Mouse (Mus musculus): ENCODE measurements around the gene Gm7075.
"Not testable (repeated sequence)": the region's sequence is repeated elsewhere in the genome, so short reads cannot be mapped to it uniquely, and the experiment has no call there.

Gene Gm7075

DNA sequence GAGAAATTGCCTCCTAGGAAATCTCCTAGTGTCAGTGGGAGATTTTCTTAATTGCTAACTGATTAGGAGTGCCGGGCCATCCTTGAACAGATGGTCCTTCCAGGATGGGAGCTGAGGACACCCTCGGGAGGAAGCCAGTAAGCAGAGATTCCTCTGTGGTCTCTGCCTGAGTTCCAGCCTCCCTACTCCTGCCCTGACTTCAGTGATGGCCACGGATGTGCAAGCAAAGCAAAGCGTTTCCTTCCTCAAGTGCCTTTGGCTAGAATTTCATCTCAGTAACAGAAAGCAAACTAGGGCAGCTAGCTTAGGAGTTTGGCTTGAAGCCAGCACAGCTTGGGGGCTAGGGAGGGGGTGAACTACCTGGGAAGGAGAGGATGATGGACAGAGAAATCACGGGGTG, 4.5 kb downstream of the Gm7075 start:
- no peak for DNase-seq (ENCODE audit: low spot score in 2 of 2)

DNA sequence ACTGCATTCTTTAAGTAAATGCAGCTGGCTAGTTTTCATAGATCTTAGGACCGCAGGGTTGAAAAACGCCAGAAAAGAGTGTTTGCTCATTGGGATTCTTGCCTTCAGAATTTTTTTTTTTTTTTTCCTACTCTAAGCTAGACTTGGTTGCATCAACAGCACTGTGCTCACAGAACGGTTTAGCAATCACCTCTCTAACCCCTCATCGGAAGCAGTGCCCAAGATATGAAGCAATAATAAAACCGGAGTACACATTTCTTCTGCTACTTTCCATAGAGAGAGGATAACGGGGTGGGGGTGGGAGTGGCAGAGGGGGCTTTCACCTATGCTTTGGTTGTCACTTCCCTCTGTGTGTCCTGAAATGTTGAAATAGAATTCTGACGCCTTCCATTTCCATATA, 5.7 kb downstream of the Gm7075 start:
- DNase-seq (ENCODE audit: low spot score in 2 of 2) = no peak

DNA sequence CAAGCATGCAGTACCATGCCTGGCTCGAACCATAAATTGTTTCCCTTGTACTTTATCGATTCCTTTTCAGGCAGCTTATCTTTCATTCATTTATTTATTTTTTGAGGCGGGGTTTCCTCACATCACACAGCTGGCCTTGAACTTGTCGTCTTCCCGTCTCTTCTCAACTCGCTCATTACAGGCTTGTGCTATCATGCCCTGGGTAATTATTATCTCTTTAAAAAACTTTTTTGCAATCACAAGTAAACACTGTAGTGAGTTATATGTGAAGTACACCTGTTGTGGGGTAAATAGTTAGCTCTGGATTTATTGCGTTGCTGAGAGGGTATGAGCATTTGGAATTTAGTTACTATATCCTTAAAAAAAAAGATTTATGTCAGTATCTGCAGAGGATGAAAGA, 6.3 kb downstream of the Gm7075 start:
- no peak for DNase-seq (ENCODE audit: low spot score in 2 of 2)

DNA sequence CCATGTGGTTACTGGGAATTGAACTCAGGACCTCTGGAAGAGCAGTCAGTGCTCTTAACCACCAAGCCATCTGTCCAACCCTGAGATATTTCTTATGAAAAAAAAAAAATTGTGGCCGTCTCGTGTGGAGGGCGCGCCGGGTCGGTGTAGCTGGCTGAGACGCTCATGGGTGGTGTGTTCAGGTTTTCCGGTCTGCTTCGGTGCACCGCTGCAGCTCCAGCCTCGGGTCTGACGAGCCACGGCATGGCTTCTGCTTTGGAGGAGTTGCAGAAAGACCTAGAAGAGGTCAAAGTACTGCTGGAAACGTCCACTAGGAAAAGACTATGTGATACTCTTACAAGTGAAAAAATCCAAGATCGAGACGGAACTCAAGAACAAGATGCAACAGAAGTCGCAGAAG, 8.8 kb downstream of the Gm7075 start:
- no peak for DNase-seq (ENCODE audit: low spot score in 2 of 2)

DNA sequence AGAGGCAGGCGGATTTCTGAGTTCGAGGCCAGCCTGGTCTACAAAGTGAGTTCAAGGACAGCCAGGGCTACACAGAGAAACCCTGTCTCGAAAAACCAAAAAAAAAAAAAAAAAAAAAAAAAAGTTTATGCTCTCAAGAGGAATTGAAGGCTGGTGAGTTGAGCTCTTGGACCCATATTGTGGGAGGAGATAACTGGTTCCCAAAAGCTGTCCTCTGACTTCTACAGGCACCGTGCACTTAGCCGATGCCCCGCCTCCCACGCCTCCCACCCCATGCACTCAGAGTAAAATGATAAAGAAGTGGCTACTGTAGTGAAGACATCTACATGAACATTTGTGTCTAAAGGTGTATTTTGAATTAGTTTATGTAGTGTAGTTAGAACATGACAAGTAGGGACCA, 9.9 kb downstream of the Gm7075 start:
- DNase-seq (ENCODE audit: low spot score in 2 of 2) = not testable (repeated sequence)

DNA sequence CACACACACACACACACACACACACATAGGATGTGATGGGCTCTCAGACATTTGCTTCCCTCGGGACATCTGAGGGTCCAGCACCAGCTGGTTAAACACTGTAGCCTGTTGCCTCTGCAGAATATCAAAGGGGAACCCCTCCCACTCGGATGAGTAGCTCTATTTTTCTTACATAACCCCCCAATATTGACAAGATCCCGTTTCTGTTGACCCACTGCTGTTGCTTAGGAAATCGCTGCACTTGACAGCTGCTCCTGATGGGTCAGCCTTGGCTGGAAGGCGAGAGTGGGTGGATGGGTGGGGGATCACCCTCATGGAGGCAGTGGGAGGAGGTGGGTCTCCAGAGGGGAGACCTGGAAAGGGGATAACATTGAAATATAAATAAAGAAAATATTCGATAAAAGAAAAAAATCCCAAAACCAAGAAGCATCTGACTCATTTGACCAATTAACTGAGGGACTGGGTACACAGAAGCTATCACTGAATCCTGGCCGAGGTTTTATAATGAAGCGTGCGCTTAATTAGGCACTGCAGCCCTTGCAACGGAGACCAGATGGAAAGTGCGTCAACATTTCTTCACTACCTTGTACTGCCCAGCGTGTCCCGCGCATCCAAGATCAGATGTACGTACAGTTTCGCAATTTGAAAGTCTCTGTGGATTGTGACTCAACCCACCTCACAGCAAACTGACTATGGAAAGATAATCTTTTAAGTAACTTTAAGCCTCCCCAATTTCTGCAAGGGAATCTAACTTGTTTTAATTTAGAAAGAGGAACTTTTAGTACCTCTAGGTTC, 11.2 kb downstream of the Gm7075 start:
- no peak for DNase-seq (ENCODE audit: low spot score in 2 of 2)

DNA sequence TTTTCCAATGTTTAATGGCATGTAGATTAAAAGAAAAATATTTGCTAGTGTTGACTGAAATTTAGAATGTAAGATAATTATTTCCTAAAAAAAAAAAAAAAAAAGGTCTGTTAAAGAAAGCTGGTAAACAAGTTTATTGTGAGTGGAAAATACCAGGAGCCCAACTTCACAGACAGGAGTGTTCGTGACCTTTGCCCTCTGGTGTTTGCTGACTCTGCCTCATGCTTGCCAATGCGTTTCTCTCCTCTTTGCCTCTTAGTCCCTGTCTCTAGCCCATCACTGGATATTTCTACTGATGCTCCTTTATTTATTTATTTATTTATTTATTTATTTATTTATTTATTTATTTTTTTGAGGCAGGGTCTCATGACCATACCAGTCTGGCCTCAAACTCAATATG, 18.0 kb downstream of the Gm7075 start:
- no peak for DNase-seq (ENCODE audit: low spot score in 2 of 2)

DNA sequence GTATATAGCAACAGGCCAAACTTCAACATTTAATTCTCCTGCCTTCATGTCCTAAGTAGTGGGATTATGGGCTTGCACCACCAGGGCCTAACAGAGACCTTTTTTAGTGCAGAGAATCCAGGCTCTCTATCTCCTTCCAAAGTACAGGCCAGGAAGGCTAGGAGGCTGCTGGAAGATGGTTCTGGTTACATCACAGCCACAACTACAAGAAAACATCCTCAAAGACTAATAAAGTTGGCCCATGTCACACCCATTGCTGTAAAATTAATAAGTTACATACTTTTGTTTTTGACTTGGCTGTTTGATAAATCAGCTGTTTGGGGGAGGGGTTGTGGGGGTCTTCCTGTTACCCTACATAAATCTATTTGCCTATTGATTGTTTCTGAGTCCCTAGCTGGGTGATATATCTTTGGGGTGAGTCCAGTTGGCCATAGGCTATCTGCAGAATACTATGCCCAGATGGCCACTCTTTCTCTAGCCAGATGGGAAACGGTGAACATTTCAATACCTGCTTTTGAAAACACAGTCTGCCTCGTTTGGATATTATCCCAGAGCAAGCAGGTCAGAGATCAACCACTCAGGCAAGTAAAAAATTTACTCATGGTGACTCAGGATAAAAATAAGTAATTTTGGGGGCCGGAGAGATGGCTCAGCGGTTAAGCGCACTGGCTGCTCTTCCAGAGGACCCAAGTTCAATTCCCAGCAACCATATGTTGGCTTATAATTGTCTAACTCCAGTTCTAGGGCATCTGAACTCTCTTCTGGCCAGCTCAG, 18.7 kb downstream of the Gm7075 start:
- DNase-seq (ENCODE audit: low spot score in 2 of 2) = no peak

DNA sequence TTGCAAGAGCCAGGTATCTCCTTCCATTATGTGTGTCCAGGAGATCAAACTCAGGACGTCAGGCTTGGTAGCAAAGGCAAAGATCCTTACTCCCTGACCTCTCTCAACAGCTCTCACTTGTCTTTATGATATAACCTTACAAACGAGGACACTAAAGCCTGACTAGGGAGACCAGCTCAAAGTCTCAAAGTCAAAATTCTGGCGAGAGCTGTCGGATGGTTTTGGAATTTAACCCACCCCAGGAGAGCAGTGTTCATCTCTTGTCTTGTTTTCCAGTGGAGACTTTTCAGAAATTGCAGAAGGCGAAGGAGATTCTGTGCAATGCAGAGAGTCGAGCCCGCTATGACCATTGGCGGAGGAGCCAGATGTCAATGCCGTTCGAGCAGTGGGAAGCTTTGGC, 24.6 kb downstream of the Gm7075 start:
- DNase-seq (ENCODE audit: low spot score in 2 of 2) = no peak

DNA sequence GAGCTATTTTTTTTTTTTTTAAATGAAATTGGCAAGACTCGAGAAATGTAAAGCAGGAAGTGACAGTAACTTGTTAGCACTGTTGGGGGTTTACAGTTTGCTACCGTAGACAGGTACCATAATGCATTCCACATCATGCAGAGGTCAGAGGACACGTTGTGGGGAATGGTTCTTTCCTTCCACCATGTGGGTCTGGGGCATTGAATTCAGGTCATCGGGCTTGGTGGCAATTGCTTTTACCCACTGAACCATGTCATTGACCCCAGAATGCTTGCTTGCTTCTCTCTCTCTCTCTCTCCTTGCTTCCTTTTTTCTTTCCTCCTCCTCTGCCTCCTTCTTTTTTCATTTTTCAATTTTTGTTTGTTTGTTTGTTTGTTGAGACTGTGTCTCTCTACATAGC, 32.6 kb downstream of the Gm7075 start:
- no peak for DNase-seq (ENCODE audit: low spot score in 2 of 2)

DNA sequence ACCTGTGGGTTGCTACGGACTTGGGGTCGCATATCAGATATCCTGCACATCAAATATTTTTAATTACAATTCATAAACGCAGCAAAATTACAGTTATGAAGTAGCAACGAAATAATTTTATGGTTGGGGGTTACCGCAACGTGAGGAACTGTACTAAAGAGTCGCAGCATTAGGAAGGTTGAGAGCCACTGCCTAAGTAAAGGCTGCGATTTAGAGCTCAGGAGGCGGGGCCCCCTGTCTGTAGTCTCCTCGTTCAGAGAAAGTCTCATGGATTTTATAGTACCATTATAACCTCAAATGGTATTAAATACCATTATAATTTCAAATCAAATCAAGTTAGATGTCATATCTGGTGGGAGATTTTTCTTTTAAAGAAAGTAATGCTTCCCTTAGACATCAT, 34.6 kb downstream of the Gm7075 start:
- DNase-seq (ENCODE audit: low spot score in 2 of 2) = no peak

DNA sequence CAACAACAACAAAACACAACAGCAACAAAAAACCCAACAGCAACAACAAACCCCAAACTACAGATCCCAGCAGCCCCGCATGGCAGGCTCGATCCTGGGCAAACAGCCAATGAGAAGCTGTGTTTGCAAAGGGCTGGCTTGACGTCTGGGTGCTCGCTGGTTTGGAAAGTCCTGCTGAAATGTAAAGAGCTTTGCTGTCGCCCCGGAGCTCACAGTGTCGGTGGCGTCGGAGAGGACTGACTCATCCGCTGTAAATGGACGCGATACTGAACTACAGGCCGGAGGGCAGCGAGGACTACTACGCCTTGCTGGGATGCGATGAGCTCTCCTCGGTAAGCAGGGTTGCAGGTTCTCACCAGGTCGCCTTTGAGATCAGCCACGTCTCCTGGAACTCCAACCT, 35.1 kb downstream of the Gm7075 start:
- DNase-seq (ENCODE audit: low spot score in 2 of 2) = peak; percentile 61 to 84

DNA sequence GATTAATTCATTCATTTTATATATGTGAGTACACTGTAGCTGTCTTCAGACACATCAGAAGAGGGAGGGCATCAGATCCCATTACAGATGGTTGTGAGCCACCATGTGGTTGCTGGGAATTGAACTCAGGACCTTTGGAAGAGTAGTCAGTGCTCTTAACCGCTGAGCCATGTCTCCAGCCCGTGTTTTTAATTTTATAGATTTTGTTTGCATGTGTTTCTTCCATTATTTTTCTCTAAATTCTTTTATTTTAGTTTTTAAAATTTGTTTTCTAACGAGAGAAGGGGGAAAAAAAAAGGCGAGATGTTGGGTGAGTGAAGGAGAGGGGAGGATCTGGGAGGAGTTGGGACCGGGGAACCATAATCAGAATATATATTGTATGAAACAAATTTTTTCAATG, 35.7 kb downstream of the Gm7075 start:
- not testable (repeated sequence) for DNase-seq (ENCODE audit: low spot score in 2 of 2)

DNA sequence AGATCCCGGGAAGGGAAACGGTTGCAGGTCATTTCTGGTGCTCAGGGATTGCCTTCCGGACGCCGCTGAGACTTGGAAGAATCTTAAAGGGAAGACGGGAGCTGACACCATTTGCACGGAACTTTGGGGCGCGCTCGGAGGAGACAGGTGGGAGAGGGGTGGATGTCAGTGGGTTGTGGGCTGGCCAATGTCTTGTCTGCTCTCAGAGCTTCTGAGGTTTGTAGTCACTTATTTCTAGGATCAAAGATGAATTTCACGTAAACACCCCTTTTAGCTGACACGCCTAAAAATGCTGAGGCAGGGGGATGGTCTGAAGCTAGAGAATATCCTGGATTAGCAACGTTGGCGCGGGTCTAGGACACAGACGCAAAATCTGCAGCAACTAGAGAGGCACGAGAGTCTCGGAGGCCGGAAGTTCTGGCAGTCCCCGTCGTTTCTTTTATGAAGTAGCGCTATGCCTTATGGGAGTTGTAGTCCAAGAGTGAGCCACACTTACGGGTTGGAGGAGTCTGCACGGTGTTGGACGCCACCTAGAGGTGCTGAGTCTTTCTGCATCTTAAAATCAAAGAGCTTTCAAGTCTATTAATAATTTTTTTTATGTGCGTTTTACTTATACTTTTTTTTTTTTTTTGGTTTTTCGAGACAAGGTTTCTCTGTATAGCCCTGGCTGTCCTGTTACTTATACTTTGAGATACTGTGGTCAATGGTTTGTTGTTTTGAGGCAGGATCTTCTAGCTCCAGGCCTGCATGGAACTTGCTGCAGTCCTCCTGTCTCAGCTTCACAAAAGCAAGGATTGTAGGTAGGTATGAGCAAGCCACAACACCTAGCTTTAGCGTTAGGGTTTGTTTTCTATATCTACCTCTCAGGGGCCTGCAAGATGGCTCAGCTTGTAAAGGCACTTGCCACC, 39.0 kb downstream of the Gm7075 start, which contains the start of gene Dnajc12:
Gene Dnajc12, plus strand, starts transcription at position 72 of the 908 bp plus-strand sequence.
- DNase-seq (ENCODE audit: low spot score in 2 of 2) = peak; percentile 32 to 76

DNA sequence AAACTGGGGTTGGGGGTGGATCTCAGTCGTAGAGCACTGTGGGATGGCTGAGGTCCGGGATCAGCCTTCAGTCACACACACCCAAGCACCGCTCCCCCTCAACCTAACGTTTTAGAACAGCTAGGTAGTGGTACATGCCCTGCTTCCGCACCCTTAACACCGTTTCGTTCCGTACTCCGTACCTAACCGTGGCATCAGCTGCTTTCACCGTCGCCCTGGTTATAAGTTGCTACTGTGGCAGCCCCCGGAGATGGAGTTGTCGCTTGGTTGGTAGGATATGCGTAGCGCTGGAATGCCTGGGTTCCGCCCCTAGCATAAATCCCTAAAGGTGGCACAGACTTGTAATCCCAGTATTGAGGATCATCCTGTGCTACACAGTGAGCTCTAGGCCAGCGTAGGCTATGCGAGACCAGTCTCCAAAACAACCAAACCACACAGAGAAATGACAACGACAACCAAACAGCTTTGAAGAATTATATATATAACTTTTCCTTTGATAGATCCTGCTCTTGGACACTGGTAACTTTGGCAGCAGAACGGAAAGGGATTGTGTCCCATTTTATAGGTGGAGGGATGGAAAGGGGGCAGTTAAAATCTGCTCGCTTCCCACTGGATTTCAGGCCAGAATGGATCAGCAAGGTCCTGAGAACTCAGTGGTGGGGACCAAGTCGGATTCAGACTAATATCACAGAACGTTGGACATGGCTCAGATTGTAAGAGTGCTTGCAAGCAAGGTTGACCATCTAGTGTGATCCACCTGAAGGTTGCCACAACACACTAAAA, 39.9 kb downstream of the Gm7075 start, which contains the start of gene Sirt1:
Gene Sirt1, minus strand, starts transcription at position 207 of the 783 bp plus-strand sequence.
- DNase-seq (ENCODE audit: low spot score in 2 of 2) = no peak

DNA sequence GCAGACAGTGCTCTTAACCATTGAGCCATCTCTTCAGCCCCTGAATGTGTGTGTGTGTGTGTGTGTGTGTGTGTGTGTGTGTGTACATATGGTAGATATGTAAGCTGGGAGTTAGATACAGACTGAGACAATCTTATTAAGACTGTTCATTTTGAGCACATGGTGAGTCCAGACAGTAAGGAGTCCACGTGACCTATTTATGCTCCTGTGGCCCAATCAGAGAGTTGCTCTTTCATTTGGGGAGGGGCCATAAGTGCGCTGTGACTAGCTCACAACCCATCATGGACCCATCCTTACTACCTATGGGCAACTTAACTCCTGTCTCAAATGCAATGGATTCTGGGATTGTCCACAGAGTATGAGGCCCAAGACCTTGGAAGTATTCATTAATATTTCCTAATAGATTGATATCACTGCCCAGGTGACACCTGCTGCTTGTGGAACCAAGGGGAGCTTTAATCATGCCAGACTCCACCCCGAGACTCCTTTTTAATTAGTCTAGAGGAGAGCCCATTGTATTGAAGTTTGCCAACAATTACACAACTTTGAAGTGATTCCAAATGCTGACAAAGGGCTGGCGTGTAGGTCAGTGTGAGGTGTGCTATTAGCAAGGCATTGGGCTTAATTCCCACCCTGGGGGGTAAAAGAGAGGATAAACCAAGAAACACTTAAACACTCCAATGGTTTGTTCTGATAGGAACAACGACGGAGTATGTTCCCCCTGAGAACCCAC, 42.5 kb downstream of the Gm7075 start:
- no peak for DNase-seq (ENCODE audit: low spot score in 2 of 2)

DNA sequence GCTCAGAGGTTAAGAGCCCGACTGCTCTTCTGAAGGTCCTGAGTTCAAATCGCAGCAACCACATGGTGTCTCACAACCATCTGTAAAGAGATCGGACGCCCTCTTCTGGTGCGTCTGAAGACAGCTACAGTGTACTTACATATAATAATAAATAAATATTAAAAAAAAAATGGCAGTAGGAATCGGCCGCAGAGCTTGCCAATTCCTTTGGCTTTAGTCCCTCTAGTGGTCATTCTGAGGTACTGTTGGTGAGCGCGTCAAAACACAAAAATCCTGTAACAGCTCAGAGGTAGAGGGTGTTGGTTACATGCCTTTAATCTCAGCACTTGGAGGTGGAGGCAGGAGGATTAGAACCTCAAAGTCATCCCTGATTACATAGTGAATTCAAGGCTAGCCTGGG, 44.1 kb downstream of the Gm7075 start:
- peak; percentile 33 to 53 for DNase-seq (ENCODE audit: low spot score in 2 of 2)

DNA sequence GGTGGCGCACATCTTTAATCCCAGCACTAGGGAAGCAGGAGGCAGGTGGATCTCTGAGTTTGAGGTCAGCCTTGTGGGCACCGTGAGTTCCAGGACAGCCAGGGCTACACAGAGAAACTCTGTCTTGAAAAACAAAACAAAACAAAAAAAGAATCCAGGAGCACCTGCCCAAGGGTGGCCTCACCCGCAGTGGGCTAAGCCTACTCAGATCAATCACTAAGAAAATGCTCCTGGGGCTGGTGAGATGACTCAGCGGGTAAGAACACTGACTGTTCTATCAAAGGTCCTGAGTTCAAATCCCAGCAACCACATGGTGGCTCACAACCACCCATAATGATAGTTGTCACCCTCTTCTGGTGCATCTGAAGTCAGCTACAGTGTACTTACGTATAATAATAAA, 45.3 kb downstream of the Gm7075 start:
- no peak for DNase-seq (ENCODE audit: low spot score in 2 of 2)
